Mouse (Mus musculus) NIH3T3 (cell line): Measurements from ENCODE around the gene Smg1.

Experiments used
- DNase-seq: peaks from one replicate; pipeline ENCODE4 v3.0.0-alpha.2; 2012; ENCODE audit warnings: low read depth

The Smg1 gene

GRCm38 (mm10) chr7:118243453-118244385 lies at the start of gene Smg1:
TSS of gene Smg1 (minus strand) at chr7:118243670.
- DNase-seq: peak; percentile 98

- no peak for DNase-seq
These were observed 39.7 kb upstream of the Smg1 start for GRCm38 (mm10) chr7:118283186-118283585.

- no peak for DNase-seq
These were observed 39.1 kb upstream of the Smg1 start for GRCm38 (mm10) chr7:118282543-118282942.

- no peak for DNase-seq
These were observed 36.1 kb upstream of the Smg1 start for GRCm38 (mm10) chr7:118279521-118279920.

- peak; percentile 91 for DNase-seq
These were observed 34.0 kb upstream of the Smg1 start for GRCm38 (mm10) chr7:118277335-118277910.

- no peak for DNase-seq
These were observed 33.3 kb upstream of the Smg1 start for GRCm38 (mm10) chr7:118276684-118277334.

GRCm38 (mm10) chr7:118275265-118275664 lies 31.8 kb upstream of the Smg1 start:
- no peak for DNase-seq

- DNase-seq: no peak
These were observed 31.4 kb upstream of the Smg1 start for GRCm38 (mm10) chr7:118274851-118275250.

- DNase-seq: no peak
These were observed 30.7 kb upstream of the Smg1 start for GRCm38 (mm10) chr7:118274169-118274568.

- DNase-seq: peak; percentile 72
These were observed 22.6 kb upstream of the Smg1 start for GRCm38 (mm10) chr7:118266099-118266498.

- DNase-seq: no peak
These were observed 20.1 kb upstream of the Smg1 start for GRCm38 (mm10) chr7:118263606-118264005.

GRCm38 (mm10) chr7:118262409-118262808 lies 18.9 kb upstream of the Smg1 start:
- no peak for DNase-seq

- DNase-seq: no peak
These were observed 16.3 kb upstream of the Smg1 start for GRCm38 (mm10) chr7:118259676-118260305.

GRCm38 (mm10) chr7:118258451-118258850 lies 15.0 kb upstream of the Smg1 start:
- peak; percentile 63 for DNase-seq

GRCm38 (mm10) chr7:118256740-118257139 lies 13.3 kb upstream of the Smg1 start:
- DNase-seq: no peak

- DNase-seq: peak; percentile 45
These were observed 11.0 kb upstream of the Smg1 start for GRCm38 (mm10) chr7:118254460-118254859.

GRCm38 (mm10) chr7:118254015-118254414 lies 10.5 kb upstream of the Smg1 start:
- DNase-seq: no peak

GRCm38 (mm10) chr7:118252979-118253378 lies 9.5 kb upstream of the Smg1 start:
- no peak for DNase-seq

GRCm38 (mm10) chr7:118252349-118252748 lies 8.9 kb upstream of the Smg1 start:
- peak; percentile 86 for DNase-seq

GRCm38 (mm10) chr7:118251392-118252170 lies 8.1 kb upstream of the Smg1 start:
- DNase-seq: peak; percentile 92

GRCm38 (mm10) chr7:118250482-118251160 lies 7.2 kb upstream of the Smg1 start:
- DNase-seq: no peak
